Mouse (Mus musculus): ENCODE measurements around the gene Kif13a. TPM values are rescaled to one million over a fixed set of nuclear protein-coding genes. Genes with fewer than 3 reads are reported as not detected.

The Kif13a gene
- polyA plus RNA-seq, 1 experiment from 2014 or later, result 23.1 TPM

DNA sequence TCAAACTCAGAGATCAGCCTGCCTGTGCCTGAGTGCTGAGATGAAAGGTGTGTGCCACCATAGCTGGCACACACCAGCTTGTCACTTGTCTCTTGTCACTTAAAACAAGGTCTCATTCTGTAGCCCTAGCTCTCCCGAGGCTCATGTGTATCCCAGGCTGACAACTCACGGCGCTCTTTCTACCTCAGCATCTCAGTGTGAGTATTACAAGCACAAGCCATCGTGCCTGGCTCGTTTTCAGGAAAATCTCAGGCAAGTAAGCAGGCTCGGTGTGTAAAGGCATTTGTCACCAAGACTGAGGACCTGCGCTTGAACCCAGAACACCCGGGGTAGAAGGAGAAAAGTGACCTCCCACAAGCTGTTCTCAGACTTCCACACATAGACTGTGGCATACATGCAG, 185.8 kb downstream of the Kif13a start:
- Histone ChIP-seq H3K36me3 (ENCODE audit: control insufficient read depth, insufficient read depth, low read length) (no peaks in the 10 kb centered on the region), H3K4me2 (ENCODE audit: low read depth, low read length, severe bottlenecking) (no peak overlapping the region), H3K27me3 (ENCODE audit: control insufficient read depth, insufficient read depth, low read length) (no peaks in the 10 kb centered on the region), H3K4me3 (ENCODE audit: low read depth, low read length) (no peak overlapping the region), H3K9ac (ENCODE audit: low read length) (no peak overlapping the region), H3K27ac (ENCODE audit: low read depth, low read length) (no peak overlapping the region), H3K4me1 (replicated peaks; ENCODE audit: control insufficient read depth, insufficient read depth, low read length) (no peaks in the 10 kb centered on the region), H3K9me3 (ENCODE audit: control insufficient read depth, low read length) (no peaks in the 10 kb centered on the region)
- WGBS, result 83% methylated on average over 8 of the region's 8 CpGs
- DNase-seq (ENCODE audit: low spot score) (no peak), ATAC-seq (replicated peaks; ENCODE audit: low FRiP score) (no peak)

DNA sequence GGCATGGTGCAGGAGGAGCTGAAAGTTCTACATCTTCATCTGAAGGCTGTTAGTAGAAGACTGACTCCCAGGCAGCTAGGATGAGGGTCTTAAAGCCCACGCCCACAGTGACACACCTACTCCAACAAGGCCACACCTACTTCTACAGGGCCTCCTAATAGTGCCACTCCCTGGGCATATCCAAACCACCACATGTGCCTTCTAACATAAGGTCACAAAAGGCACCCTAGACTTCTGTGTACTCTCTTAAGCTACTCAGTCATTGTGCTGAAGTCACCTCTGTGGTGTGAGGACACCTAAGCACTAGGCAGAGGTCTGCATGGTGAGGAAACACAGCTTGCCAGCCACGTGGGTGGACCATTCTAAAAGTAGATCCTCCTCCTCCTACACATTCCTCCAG, 187.3 kb downstream of the Kif13a start:
- WGBS, result 76% methylated on average over 2 of the region's 2 CpGs
- H3K9ac ChIP-seq (ENCODE audit: low read length), result no peak overlapping the region
- no peaks in the 10 kb centered on the region for H3K9me3 ChIP-seq (ENCODE audit: control insufficient read depth, low read length)
- no peak for DNase-seq (ENCODE audit: low spot score)
- H3K4me2 ChIP-seq (ENCODE audit: low read depth, low read length, severe bottlenecking), result no peak overlapping the region
- no peak for ATAC-seq (replicated peaks; ENCODE audit: low FRiP score)
- H3K36me3 ChIP-seq (ENCODE audit: control insufficient read depth, insufficient read depth, low read length), result no peaks in the 10 kb centered on the region
- H3K27me3 ChIP-seq (ENCODE audit: control insufficient read depth, insufficient read depth, low read length), result no peaks in the 10 kb centered on the region
- H3K27ac ChIP-seq (ENCODE audit: low read depth, low read length), result no peak overlapping the region
- H3K4me3 ChIP-seq (ENCODE audit: low read depth, low read length), result no peak overlapping the region
- no peaks in the 10 kb centered on the region for H3K4me1 ChIP-seq (replicated peaks; ENCODE audit: control insufficient read depth, insufficient read depth, low read length)

DNA sequence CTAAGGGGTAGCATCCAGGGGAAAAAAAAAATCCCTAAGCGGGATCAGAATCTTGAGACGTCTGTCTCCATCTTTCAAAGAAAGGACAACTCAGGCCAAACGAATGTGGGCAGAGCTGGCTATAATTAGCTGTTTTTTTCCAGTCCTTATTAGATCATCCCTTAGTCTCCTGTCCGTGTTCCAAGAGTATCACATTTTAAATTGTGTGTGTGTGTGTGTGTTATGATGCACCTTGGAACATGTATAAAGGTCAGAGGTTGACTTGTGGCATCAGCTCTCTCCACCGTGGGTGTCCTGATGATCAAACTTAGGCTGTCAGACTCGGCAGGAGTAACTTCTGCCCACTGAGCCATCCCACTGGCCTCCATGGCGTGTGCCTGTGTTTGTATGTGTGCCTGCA, 190.2 kb downstream of the Kif13a start:
- no peak for ATAC-seq (replicated peaks; ENCODE audit: low FRiP score)
- H3K4me3 ChIP-seq (ENCODE audit: low read depth, low read length), result no peak overlapping the region
- H3K4me2 ChIP-seq (ENCODE audit: low read depth, low read length, severe bottlenecking), result no peak overlapping the region
- H3K9me3 ChIP-seq (ENCODE audit: control insufficient read depth, low read length), result no peaks in the 10 kb centered on the region
- 0 out of 2 replicates have a peak, but pooled peaks cover 6% of the 10 kb centered on the region for H3K4me1 ChIP-seq (replicated peaks; ENCODE audit: control insufficient read depth, insufficient read depth, low read length)
- no peak overlapping the region for H3K9ac ChIP-seq (ENCODE audit: low read length)
- H3K27me3 ChIP-seq (ENCODE audit: control insufficient read depth, insufficient read depth, low read length), result no peaks in the 10 kb centered on the region
- no peaks in the 10 kb centered on the region for H3K36me3 ChIP-seq (ENCODE audit: control insufficient read depth, insufficient read depth, low read length)
- WGBS, result 80% methylated on average over 7 of the region's 7 CpGs
- no peak for DNase-seq (ENCODE audit: low spot score)
- no peak overlapping the region for H3K27ac ChIP-seq (ENCODE audit: low read depth, low read length)

DNA sequence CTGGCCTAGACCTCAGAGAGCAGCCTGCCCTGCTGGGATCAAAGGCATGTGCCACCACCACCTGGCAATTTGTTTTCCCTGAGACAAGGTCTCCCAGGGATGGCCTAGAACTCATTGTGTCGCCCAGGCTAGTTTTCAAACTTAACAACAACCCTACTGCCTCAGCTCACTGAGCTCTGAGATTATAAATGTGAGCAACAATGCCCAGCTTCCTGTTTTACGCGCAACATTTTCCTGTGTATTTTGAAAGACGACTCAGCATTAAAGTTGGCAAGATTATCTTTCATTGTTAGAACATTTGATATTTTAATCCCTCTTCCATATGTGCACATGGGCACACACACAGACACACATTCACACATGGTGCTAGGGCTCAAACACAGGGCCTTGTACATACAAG, 192.2 kb downstream of the Kif13a start:
- 84% methylated on average over 4 of the region's 4 CpGs for WGBS
- ATAC-seq (replicated peaks; ENCODE audit: low FRiP score), result no peak

DNA sequence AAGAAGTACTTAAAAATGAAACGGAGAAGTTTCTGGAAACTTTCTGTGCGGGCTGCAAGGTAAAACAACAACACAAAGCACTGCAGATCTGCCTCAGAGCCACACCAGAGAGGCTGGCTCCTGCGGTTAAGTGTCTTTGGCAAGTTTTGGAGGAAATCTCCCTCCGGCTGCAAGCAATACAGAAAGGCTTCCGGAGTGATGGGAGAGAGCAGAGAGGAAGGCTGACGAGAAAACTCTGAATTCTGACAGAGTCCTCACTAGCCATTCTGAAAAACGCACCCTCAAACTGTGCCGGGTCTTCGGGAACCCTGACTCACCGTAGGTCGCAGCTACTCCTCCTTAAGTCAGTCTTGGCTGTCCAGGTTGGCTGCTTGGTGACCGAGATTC, 193.2 kb downstream of the Kif13a start:
- 5% methylated on average over 12 of the region's 12 CpGs for WGBS
- no peaks in the 10 kb centered on the region for H3K27me3 ChIP-seq (ENCODE audit: control insufficient read depth, insufficient read depth, low read length)
- peak overlapping the region; percentile 47 for H3K9ac ChIP-seq (ENCODE audit: low read length)
- H3K4me2 ChIP-seq (ENCODE audit: low read depth, low read length, severe bottlenecking), result peak overlapping the region; percentile 54
- peak overlapping the region; percentile 26 for H3K4me3 ChIP-seq (ENCODE audit: low read depth, low read length)
- DNase-seq (ENCODE audit: low spot score) (no peak), ATAC-seq (replicated peaks; ENCODE audit: low FRiP score) (no peak)
- H3K9me3 ChIP-seq (ENCODE audit: control insufficient read depth, low read length), result no peaks in the 10 kb centered on the region
- no peak overlapping the region for H3K27ac ChIP-seq (ENCODE audit: low read depth, low read length)
- no peaks in the 10 kb centered on the region for H3K36me3 ChIP-seq (ENCODE audit: control insufficient read depth, insufficient read depth, low read length)
- 0 out of 2 replicates have a peak, but pooled peaks cover 6% of the 10 kb centered on the region for H3K4me1 ChIP-seq (replicated peaks; ENCODE audit: control insufficient read depth, insufficient read depth, low read length)

More for the DNA sequence above, 192.2 kb downstream of the Kif13a start:
- Histone ChIP-seq H3K27ac (ENCODE audit: low read depth, low read length) (no peak overlapping the region), H3K4me1 (replicated peaks; ENCODE audit: control insufficient read depth, insufficient read depth, low read length) (0 out of 2 replicates have a peak, but pooled peaks cover 6% of the 10 kb centered on the region), H3K9ac (ENCODE audit: low read length) (no peak overlapping the region), H3K4me3 (ENCODE audit: low read depth, low read length) (no peak overlapping the region), H3K36me3 (ENCODE audit: control insufficient read depth, insufficient read depth, low read length) (no peaks in the 10 kb centered on the region), H3K9me3 (ENCODE audit: control insufficient read depth, low read length) (no peaks in the 10 kb centered on the region), H3K27me3 (ENCODE audit: control insufficient read depth, insufficient read depth, low read length) (no peaks in the 10 kb centered on the region), H3K4me2 (ENCODE audit: low read depth, low read length, severe bottlenecking) (no peak overlapping the region)
- no peak for DNase-seq (ENCODE audit: low spot score)

DNA sequence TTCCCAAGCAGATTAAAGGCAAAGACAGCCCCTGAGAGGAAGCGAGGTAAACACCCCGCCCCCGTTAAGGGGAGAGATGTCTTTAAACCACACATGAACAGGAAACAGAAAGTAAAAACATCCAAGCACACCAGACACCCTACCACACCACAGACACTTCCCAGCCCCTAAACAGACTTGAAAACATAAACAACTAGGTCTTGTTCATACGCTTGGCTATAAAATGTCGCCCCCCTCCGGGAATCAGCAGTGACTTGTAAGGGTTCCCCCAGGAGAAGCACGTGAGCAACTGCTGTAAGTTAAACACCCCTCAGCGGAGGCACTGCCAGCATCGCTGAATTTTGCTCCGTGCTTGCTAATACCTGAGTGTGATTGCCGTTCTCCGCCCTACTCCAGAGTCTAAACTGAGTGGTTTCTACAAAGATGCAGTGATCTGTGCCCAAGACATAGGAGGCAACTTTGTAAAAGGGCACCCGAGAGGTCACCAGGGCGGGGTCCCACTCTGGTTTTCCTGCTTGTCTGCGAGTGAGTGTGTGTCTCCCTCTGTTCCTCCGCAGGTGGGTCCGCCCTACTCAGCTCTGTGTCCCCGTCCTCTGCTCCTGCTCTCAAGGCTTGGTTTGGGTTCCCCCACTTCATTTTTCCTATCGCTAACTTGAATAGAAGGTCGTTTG, 193.7 kb downstream of the Kif13a start:
- H3K27me3 ChIP-seq (ENCODE audit: control insufficient read depth, insufficient read depth, low read length), result no peaks in the 10 kb centered on the region
- H3K9me3 ChIP-seq (ENCODE audit: control insufficient read depth, low read length), result no peaks in the 10 kb centered on the region
- H3K4me1 ChIP-seq (replicated peaks; ENCODE audit: control insufficient read depth, insufficient read depth, low read length), result 0 out of 2 replicates have a peak, but pooled peaks cover 6% of the 10 kb centered on the region
- 1% methylated on average over 20 of the region's 20 CpGs for WGBS
- no peaks in the 10 kb centered on the region for H3K36me3 ChIP-seq (ENCODE audit: control insufficient read depth, insufficient read depth, low read length)
- H3K9ac ChIP-seq (ENCODE audit: low read length), result peak overlapping the region; percentile 47
- peak overlapping the region; percentile 26 for H3K4me3 ChIP-seq (ENCODE audit: low read depth, low read length)
- ATAC-seq (replicated peaks; ENCODE audit: low FRiP score), result no peak
- peak; percentile 63 for DNase-seq (ENCODE audit: low spot score)
- H3K27ac ChIP-seq (ENCODE audit: low read depth, low read length), result no peak overlapping the region
- peak overlapping the region; percentile 54 for H3K4me2 ChIP-seq (ENCODE audit: low read depth, low read length, severe bottlenecking)

DNA sequence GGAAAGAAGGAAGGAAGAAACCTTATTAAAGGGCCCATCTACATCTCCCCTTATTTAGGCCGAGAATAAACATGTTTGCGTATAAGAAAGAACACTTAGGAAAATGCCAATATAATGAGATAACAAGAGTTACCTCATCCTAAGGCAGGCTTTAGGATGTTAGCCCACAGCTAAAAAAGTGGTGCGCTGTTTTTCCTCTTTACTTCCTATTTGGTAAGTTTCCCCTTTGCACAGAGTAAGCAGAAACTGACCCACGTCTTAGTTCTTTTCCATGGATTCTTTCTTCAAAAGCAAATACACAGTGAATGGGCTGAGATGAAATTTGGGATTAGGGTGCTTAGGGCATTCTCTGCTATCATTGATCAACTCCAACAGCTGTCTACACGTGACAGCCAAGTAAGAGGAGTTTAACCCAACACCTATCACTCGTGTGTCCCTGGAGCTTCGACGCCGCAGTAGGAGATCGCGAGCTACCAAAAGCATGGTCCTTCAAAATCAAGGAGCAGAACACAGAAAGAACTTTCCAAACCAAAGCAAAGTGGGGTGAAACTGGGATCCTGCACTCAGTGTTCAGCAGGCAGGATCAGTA, 194.4 kb downstream of the Kif13a start:
- no peaks in the 10 kb centered on the region for H3K9me3 ChIP-seq (ENCODE audit: control insufficient read depth, low read length)
- ATAC-seq (replicated peaks; ENCODE audit: low FRiP score), result no peak
- peak overlapping the region; percentile 26; the same call in 1 of the 2 replicates for H3K4me3 ChIP-seq (ENCODE audit: low read depth, low read length)
- no peaks in the 10 kb centered on the region for H3K36me3 ChIP-seq (ENCODE audit: control insufficient read depth, insufficient read depth, low read length)
- H3K4me1 ChIP-seq (replicated peaks; ENCODE audit: control insufficient read depth, insufficient read depth, low read length), result 0 out of 2 replicates have a peak, but pooled peaks cover 6% of the 10 kb centered on the region
- DNase-seq (ENCODE audit: low spot score), result no peak
- H3K27ac ChIP-seq (ENCODE audit: low read depth, low read length), result no peak overlapping the region
- peak overlapping the region; percentile 54 for H3K4me2 ChIP-seq (ENCODE audit: low read depth, low read length, severe bottlenecking)
- no peaks in the 10 kb centered on the region for H3K27me3 ChIP-seq (ENCODE audit: control insufficient read depth, insufficient read depth, low read length)
- 52% methylated on average over 11 of the region's 11 CpGs for WGBS
- peak overlapping the region; percentile 47 for H3K9ac ChIP-seq (ENCODE audit: low read length)

DNA sequence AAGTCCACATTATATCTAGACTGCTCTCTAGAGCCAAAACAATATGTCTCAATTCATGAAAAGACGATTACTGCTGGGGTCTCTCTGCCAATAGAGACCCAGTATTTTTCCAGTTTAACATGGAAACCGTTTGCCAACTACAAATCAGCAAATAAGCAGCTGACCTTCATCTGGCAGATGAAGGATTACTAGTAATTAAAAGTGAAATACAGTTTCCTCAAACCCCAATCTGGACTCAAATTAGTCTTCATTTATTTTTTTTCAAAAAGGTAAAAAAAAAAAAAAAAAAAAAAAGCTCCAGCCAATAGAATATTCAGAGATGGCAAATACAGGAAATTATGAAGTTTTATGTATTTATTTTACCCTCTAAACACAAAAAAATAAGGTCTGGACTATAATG, 199.7 kb downstream of the Kif13a start:
- ATAC-seq (replicated peaks; ENCODE audit: low FRiP score) (no peak), DNase-seq (ENCODE audit: low spot score) (no peak)
- 82% methylated on average over 2 of the region's 2 CpGs for WGBS
- no peak overlapping the region for H3K4me3 ChIP-seq (ENCODE audit: low read depth, low read length)
- H3K9ac ChIP-seq (ENCODE audit: low read length), result no peak overlapping the region
- H3K4me1 ChIP-seq (replicated peaks; ENCODE audit: control insufficient read depth, insufficient read depth, low read length), result 0 out of 2 replicates have a peak, but pooled peaks cover 3% of the 10 kb centered on the region
- no peak overlapping the region for H3K4me2 ChIP-seq (ENCODE audit: low read depth, low read length, severe bottlenecking)
- H3K9me3 ChIP-seq (ENCODE audit: control insufficient read depth, low read length), result no peaks in the 10 kb centered on the region
- no peak overlapping the region for H3K27ac ChIP-seq (ENCODE audit: low read depth, low read length)
- no peaks in the 10 kb centered on the region for H3K27me3 ChIP-seq (ENCODE audit: control insufficient read depth, insufficient read depth, low read length)
- H3K36me3 ChIP-seq (ENCODE audit: control insufficient read depth, insufficient read depth, low read length), result no peaks in the 10 kb centered on the region
